Mouse (Mus musculus) E14TG2a.4 (cell line): ENCODE data around the gene Nkx6-2.

Experiments
- CTCF ChIP-seq: conservative IDR thresholded peaks from 2 replicates; pipeline ENCODE4 v1.5.1; 2014; ENCODE audit warnings: low read length
- NANOG ChIP-seq: IDR thresholded peaks from 2 replicates; pipeline ENCODE4 v1.6.1; 2014; ENCODE audit warnings: borderline replicate concordance, low read length, mixed read lengths

DNA sequence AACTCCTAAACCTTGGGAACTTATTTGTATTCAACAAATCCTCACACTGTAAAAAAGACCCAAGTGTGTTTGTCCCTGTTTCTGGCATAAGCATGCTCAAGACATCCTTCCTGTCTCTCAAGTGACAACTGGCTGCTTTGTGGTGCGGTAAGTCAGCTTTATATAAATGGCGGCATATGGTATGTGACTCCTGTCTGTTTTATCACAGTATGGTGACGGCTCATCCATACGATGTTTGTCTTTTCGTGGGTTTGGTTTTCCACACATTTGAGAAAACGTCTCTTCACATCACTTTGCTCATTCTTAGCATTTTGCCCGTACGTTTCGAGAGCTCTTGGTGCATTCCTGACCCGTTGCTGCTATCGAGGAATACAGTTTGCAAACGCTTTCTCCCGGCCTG is 40.0 kb upstream of the Nkx6-2 start:
- TF ChIP-seq CTCF (no peak), NANOG (no peak)
